Mouse (Mus musculus) frontal cortex, adult 2 months (tissue): ENCODE data around the gene Olfr1250. TPM values are rescaled to one million over a fixed set of nuclear protein-coding genes. Genes with fewer than 3 reads are reported as not detected.
"Not testable (repeated sequence)": the region's sequence is repeated elsewhere in the genome, so short reads cannot be mapped to it uniquely, and the experiment has no call there.

Source experiments
- DNase-seq, 2 experiments: peaks; one replicate each; pipeline ENCODE4 v3.0.0; 2022; ENCODE audit warnings: low spot score in 1 of 2; ENCODE audit errors: extremely low spot score in 1 of 2
- polyA plus RNA-seq: library from polyadenylated mRNA; depleted of rRNA; stranded (reverse); fragments of >200 nt; gene quantifications from 2 replicates; pipeline ENCODE4 v1.2.3, GENCODE M21; 2012; rRNA removed

The Olfr1250 gene
- polyA plus RNA-seq = not detected in 2 replicates

DNA sequence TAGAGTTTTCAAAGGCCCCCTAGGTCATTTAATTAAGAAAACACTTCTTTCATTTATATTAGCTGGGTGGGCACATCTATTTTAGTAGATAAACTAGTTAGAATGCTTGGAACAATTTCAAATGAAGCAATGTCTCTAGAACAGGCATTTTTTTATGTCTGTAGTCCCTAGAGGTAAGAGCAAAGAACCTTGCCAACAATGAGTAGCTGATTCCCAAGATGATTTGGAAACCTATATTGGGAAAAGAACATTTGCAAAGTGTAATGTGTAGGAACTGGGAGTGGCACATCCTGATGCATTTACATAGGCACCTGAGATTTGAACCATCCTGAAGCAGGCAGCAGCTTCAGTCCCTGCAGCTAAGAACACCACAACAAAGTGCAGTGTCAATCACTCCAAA lies at the start of gene Olfr1250:
Olfr1250 (minus strand) TSS at position 101 of the 400 bp plus-strand sequence.
- DNase-seq = no peak

DNA sequence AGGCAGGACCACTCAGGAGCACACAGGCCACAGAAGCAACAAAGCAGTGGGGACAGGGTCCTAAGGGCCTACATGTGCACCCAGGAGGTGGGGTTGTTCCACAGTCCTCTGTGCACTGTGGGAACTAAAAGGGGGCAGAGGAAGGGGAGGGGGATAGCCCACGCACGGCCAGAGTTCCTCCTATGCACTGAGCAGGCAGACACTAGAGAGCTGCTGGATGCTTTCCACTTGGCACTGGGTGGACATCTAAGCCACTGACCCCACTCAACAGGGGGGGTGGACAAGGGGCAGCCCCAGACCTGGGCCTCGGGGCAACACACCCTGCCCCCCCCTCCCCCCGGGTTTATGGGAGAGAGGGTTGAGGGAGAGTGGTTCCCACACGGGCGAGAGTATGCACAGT lies 30.7 kb upstream of the Olfr1250 start:
- no peak for DNase-seq

DNA sequence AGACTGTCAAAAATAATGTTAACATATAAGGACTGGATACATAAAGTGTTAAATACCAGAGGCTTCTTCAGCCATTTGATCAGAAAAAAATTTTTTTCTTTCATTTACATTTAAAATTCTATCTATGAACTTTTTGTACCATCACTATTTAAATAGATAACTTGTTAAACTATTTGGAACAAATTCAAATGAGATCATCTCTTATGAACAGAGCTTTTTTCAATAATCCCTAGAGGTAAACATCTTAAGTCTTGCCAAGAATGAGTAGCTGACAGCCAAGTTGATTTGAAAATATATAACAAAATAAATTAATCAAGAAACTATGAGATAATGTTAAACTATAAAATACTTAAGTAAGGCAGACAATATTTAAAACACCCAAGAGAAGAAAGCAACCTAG lies 10.6 kb upstream of the Olfr1250 start, which contains the start of gene Olfr1251:
Olfr1251 (minus strand) TSS at position 101 of the 400 bp plus-strand sequence.
- no peak for DNase-seq

GRCm38 (mm10) chr2:89634883-89635282 lies 26.4 kb downstream of the Olfr1250 start, which contains the start of gene Olfr1249:
TSS of gene Olfr1249 (minus strand) at chr2:89634983.
- DNase-seq = no peak

GRCm38 (mm10) chr2:89618145-89618544 lies 43.1 kb downstream of the Olfr1250 start, which contains the start of gene Olfr1248:
TSS of gene Olfr1248 (minus strand) at chr2:89618245.
- not testable (repeated sequence) for DNase-seq

GRCm38 (mm10) chr2:89614030-89614429 lies 47.2 kb downstream of the Olfr1250 start, which contains the start of gene Olfr1247:
TSS of gene Olfr1247 (minus strand) at chr2:89614130.
- no peak for DNase-seq

Other genes with a start within 250 kb of the Olfr1250 start
- not detected in 2 replicates for gene Olfr1239, start 241.1 kb downstream of the Olfr1250 start, polyA plus RNA-seq
- gene Olfr1240, start 218.5 kb downstream of the Olfr1250 start, polyA plus RNA-seq = 0.06 TPM in 1 of 2 replicates, not detected in the other
- not detected in 2 replicates for gene Olfr1241, start 174.3 kb downstream of the Olfr1250 start, polyA plus RNA-seq
- not detected in 2 replicates for gene Olfr1242, start 163.1 kb downstream of the Olfr1250 start, polyA plus RNA-seq
- not detected in 2 replicates for gene Olfr1243, start 130.0 kb downstream of the Olfr1250 start, polyA plus RNA-seq
- gene Olfr1245, start 83.0 kb downstream of the Olfr1250 start, polyA plus RNA-seq = not detected in 2 replicates
- gene Olfr1246, start 68.3 kb downstream of the Olfr1250 start, polyA plus RNA-seq = not detected in 2 replicates
- gene Olfr1247, start 47.3 kb downstream of the Olfr1250 start, polyA plus RNA-seq = 0.04 TPM in 1 of 2 replicates, not detected in the other
- gene Olfr1248, start 43.2 kb downstream of the Olfr1250 start, polyA plus RNA-seq = not detected in 2 replicates
- gene Olfr1249, start 26.5 kb downstream of the Olfr1250 start, polyA plus RNA-seq = not detected in 2 replicates
- gene Olfr1251, start 10.5 kb upstream of the Olfr1250 start, polyA plus RNA-seq = not detected in 2 replicates
- 0.06 TPM in 1 of 2 replicates, not detected in the other for gene Olfr1252, start 63.5 kb upstream of the Olfr1250 start, polyA plus RNA-seq
- not detected in 2 replicates for gene Olfr1253, start 95.6 kb upstream of the Olfr1250 start, polyA plus RNA-seq
- 0.25 TPM in 1 of 2 replicates, not detected in the other for gene Olfr1254, start 132.2 kb upstream of the Olfr1250 start, polyA plus RNA-seq
- not detected in 2 replicates for gene Olfr1255, start 150.6 kb upstream of the Olfr1250 start, polyA plus RNA-seq
- not detected in 2 replicates for gene Olfr1256, start 180.1 kb upstream of the Olfr1250 start, polyA plus RNA-seq
- gene Olfr48, start 186.7 kb upstream of the Olfr1250 start, polyA plus RNA-seq = not detected in 2 replicates
- gene Olfr1257, start 217.0 kb upstream of the Olfr1250 start, polyA plus RNA-seq = not detected in 2 replicates